Mouse (Mus musculus) lung, adult 2 months (tissue): ENCODE results near the gene Cbarp.
A peak's percentile ranks its signal among the peaks of the same experiment; 100 is the strongest.

ENCODE experiments used
- CTCF ChIP-seq: fragments of 200-500 bp; IDR thresholded peaks from 2 replicates; pipeline ENCODE4 v1.5.1; 2011; ENCODE audit warnings: mild to moderate bottlenecking, low read length, control low read depth; ENCODE audit not compliant: insufficient read depth
- POLR2A ChIP-seq: fragments of 200-500 bp; IDR thresholded peaks from 2 replicates; pipeline ENCODE4 v1.6.1; 2011; ENCODE audit warnings: low read depth, mild to moderate bottlenecking, control low read depth, low read length, borderline replicate concordance; ENCODE audit errors: extremely low read depth

DNA sequence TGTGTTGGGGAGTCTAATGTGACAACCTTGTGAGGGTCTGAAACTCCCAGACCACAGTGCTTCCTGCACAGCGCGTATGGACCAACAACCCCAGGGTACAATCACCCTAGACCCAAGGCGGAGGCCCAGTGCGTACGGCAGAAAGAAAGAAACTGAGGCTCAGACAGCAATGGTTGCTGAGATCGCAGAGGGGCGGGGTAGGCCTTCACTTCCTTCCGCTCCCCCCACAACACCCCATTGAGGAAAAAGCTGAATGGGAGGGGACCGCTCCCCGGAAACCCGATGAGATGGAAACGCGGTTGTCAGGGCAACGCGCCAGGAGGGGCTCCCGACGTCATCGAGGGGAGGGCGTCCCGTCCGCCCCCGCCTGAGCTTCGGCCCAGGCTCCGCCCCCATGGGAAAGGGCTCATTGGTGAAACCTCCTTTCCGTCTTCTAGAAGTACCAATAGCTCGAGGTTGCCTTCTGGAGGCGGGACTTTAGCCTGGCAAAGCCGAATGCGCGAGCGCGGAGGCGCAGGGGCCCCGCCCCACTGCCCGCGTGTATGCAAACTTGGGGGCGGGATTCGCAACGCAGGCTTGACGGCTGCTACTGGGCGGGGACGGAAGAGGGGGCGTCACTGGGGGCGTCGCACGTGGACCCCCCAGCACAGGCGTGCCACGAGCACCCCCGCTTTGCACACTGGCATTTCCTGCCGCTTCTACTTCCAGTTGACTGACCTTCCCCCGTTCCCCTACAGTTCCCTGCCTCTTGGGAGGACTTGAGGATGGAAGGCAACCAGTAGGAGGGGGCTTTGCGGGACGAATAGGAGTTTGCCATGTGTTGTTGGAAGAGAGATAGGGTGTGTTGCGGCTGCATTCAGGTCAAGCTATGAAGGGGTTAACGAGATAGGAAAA, 19.2 kb upstream of the Cbarp start:
- peak; percentile 64; the same call in 1 of the 2 replicates for TF ChIP-seq POLR2A
- no peak for TF ChIP-seq CTCF
